Mouse (Mus musculus) thymus, adult 2 months (tissue): ENCODE measurements around the gene Tlr13.

Experiments used
- CTCF ChIP-seq: fragments of 200-500 bp; IDR thresholded peaks from 2 replicates; pipeline ENCODE4 v1.5.1; 2012; ENCODE audit warnings: mild to moderate bottlenecking, control low read depth, low read length, moderate library complexity, borderline replicate concordance; ENCODE audit not compliant: control insufficient read depth, poor library complexity, insufficient read depth; ENCODE audit errors: extremely low read depth
- POLR2A ChIP-seq: fragments of 200-500 bp; IDR thresholded peaks from 2 replicates; pipeline ENCODE4 v1.6.1; 2012; ENCODE audit warnings: mild to moderate bottlenecking, low read length, control low read depth, moderate library complexity; ENCODE audit not compliant: control insufficient read depth, poor library complexity, insufficient read depth; ENCODE audit errors: extremely low read depth

DNA sequence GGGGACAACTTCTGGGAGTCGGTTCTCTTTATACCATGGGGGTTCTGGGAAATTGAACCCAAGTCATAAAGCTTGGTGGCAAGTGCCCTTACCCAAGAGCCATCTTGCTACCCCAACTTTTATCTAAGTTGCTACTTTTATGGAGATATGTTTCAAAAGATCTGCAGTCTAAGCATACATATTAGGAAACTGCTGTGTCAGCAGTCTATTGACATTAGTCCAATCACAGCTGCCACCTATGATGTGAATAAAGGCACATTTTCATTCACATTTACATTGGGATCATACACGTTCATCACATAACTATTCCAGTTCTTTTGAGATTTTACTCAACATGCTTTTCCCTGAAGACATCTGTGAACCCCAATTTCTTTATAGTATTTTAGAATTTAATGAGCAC, 66.1 kb downstream of the Tlr13 start:
- TF ChIP-seq CTCF (no peak), POLR2A (no peak)
